Mouse (Mus musculus): ENCODE measurements around the gene Ccrl2. TPM values are rescaled to one million over a fixed set of nuclear protein-coding genes. Genes with fewer than 3 reads are reported as not detected.

Ccrl2 gene
- total and polyA plus RNA-seq, 2 experiments from 2014 or later: 0.82 to 1.2 TPM

- Histone ChIP-seq H3K27me3 (ENCODE audit: insufficient read depth, low read length) (no peaks in the 10 kb centered on the region), H3K4me1 (ENCODE audit: insufficient read depth, low read length) (no peaks in the 10 kb centered on the region)
- no peak for ATAC-seq (ENCODE audit: low FRiP score)
These were observed 20.4 kb upstream of the Ccrl2 start for GRCm38 (mm10) chr9:111077745-111078144.

GRCm38 (mm10) chr9:111072971-111073370, 15.7 kb upstream of the Ccrl2 start:
- DNase-seq (ENCODE audit: low spot score) (no peak), ATAC-seq (ENCODE audit: low FRiP score) (no peak)
- TF ChIP-seq CTCF (IDR thresholded peaks at IDR 0.05): no peak
- no peaks in the 10 kb centered on the region for H3K4me1 ChIP-seq (ENCODE audit: insufficient read depth, low read length)
- H3K9me3 ChIP-seq (ENCODE audit: low read length): no peaks in the 10 kb centered on the region; the same call in 1 of the 2 replicates
- H3K4me3 ChIP-seq (ENCODE audit: low read depth, low read length): no peak overlapping the region
- H3K27ac ChIP-seq (ENCODE audit: low read depth, low read length): no peak overlapping the region
- H3K9ac ChIP-seq (replicated peaks; ENCODE audit: low read length, poor library complexity, severe bottlenecking): no peak overlapping the region
- H3K36me3 ChIP-seq (ENCODE audit: insufficient read depth, low read length): no peaks in the 10 kb centered on the region
- WGBS: 74% methylated on average over 4 of the region's 4 CpGs
- H3K27me3 ChIP-seq (ENCODE audit: insufficient read depth, low read length): no peaks in the 10 kb centered on the region
- no peak overlapping the region for H3K4me2 ChIP-seq (ENCODE audit: low read depth, low read length, poor library complexity, severe bottlenecking)

More at GRCm38 (mm10) chr9:111077745-111078144, 20.4 kb upstream of the Ccrl2 start:
- Histone ChIP-seq H3K27ac (ENCODE audit: low read depth, low read length) (no peak overlapping the region), H3K9ac (replicated peaks; ENCODE audit: low read length, poor library complexity, severe bottlenecking) (no peak overlapping the region), H3K4me3 (ENCODE audit: low read depth, low read length) (no peak overlapping the region), H3K36me3 (ENCODE audit: insufficient read depth, low read length) (no peaks in the 10 kb centered on the region), H3K4me2 (ENCODE audit: low read depth, low read length, poor library complexity, severe bottlenecking) (no peak overlapping the region), H3K9me3 (ENCODE audit: low read length) (no peaks in the 10 kb centered on the region; the same call in 1 of the 2 replicates)
- 64% methylated on average over 5 of the region's 5 CpGs for WGBS
- peak; percentile 49 for TF ChIP-seq CTCF (IDR thresholded peaks at IDR 0.05)
- peak; percentile 21 for DNase-seq (ENCODE audit: low spot score)

- peak; percentile 79 for TF ChIP-seq CTCF (IDR thresholded peaks at IDR 0.05)
- H3K27me3 ChIP-seq (ENCODE audit: insufficient read depth, low read length): no peaks in the 10 kb centered on the region
- DNase-seq (ENCODE audit: low spot score) (peak; percentile 60), ATAC-seq (ENCODE audit: low FRiP score) (no peak)
- H3K9ac ChIP-seq (replicated peaks; ENCODE audit: low read length, poor library complexity, severe bottlenecking): no peak overlapping the region
- 57% methylated on average over 7 of the region's 7 CpGs for WGBS
- no peak overlapping the region for H3K4me2 ChIP-seq (ENCODE audit: low read depth, low read length, poor library complexity, severe bottlenecking)
- no peaks in the 10 kb centered on the region for H3K4me1 ChIP-seq (ENCODE audit: insufficient read depth, low read length)
- no peak overlapping the region for H3K4me3 ChIP-seq (ENCODE audit: low read depth, low read length)
- H3K27ac ChIP-seq (ENCODE audit: low read depth, low read length): no peak overlapping the region
- H3K36me3 ChIP-seq (ENCODE audit: insufficient read depth, low read length): no peaks in the 10 kb centered on the region
- no peaks in the 10 kb centered on the region; the same call in 1 of the 2 replicates for H3K9me3 ChIP-seq (ENCODE audit: low read length)
These were observed 14.9 kb upstream of the Ccrl2 start for GRCm38 (mm10) chr9:111072175-111072574.

GRCm38 (mm10) chr9:111070546-111070961, 13.2 kb upstream of the Ccrl2 start:
- H3K27me3 ChIP-seq (ENCODE audit: insufficient read depth, low read length): no peaks in the 10 kb centered on the region
- no peaks in the 10 kb centered on the region; the same call in 1 of the 2 replicates for H3K9me3 ChIP-seq (ENCODE audit: low read length)
- no peak overlapping the region for H3K4me2 ChIP-seq (ENCODE audit: low read depth, low read length, poor library complexity, severe bottlenecking)
- no peak overlapping the region for H3K9ac ChIP-seq (replicated peaks; ENCODE audit: low read length, poor library complexity, severe bottlenecking)
- no peak for ATAC-seq (ENCODE audit: low FRiP score)
- DNase-seq (ENCODE audit: low spot score): peak; percentile 14
- TF ChIP-seq CTCF (IDR thresholded peaks at IDR 0.05): peak; percentile 65
- no peaks in the 10 kb centered on the region for H3K4me1 ChIP-seq (ENCODE audit: insufficient read depth, low read length)
- no peak overlapping the region for H3K27ac ChIP-seq (ENCODE audit: low read depth, low read length)
- 41% methylated on average over 4 of the region's 4 CpGs for WGBS
- no peaks in the 10 kb centered on the region for H3K36me3 ChIP-seq (ENCODE audit: insufficient read depth, low read length)
- no peak overlapping the region for H3K4me3 ChIP-seq (ENCODE audit: low read depth, low read length)

- H3K27ac ChIP-seq (ENCODE audit: low read depth, low read length): no peak overlapping the region
- TF ChIP-seq CTCF (IDR thresholded peaks at IDR 0.05): no peak
- H3K36me3 ChIP-seq (ENCODE audit: insufficient read depth, low read length): no peaks in the 10 kb centered on the region
- H3K4me2 ChIP-seq (ENCODE audit: low read depth, low read length, poor library complexity, severe bottlenecking): no peak overlapping the region
- ATAC-seq (ENCODE audit: low FRiP score): no peak
- no peak for DNase-seq (ENCODE audit: low spot score)
- 89% methylated on average over 4 of the region's 4 CpGs for WGBS
- no peak overlapping the region for H3K4me3 ChIP-seq (ENCODE audit: low read depth, low read length)
- H3K27me3 ChIP-seq (ENCODE audit: insufficient read depth, low read length): no peaks in the 10 kb centered on the region
- H3K9me3 ChIP-seq (ENCODE audit: low read length): no peaks in the 10 kb centered on the region
- no peaks in the 10 kb centered on the region for H3K4me1 ChIP-seq (ENCODE audit: insufficient read depth, low read length)
- no peak overlapping the region for H3K9ac ChIP-seq (replicated peaks; ENCODE audit: low read length, poor library complexity, severe bottlenecking)
These were observed 9.7 kb upstream of the Ccrl2 start for GRCm38 (mm10) chr9:111067052-111067451.

- Histone ChIP-seq H3K4me3 (ENCODE audit: low read depth, low read length) (no peak overlapping the region), H3K36me3 (ENCODE audit: insufficient read depth, low read length) (no peaks in the 10 kb centered on the region), H3K9ac (replicated peaks; ENCODE audit: low read length, poor library complexity, severe bottlenecking) (no peak overlapping the region), H3K27me3 (ENCODE audit: insufficient read depth, low read length) (no peaks in the 10 kb centered on the region), H3K9me3 (ENCODE audit: low read length) (no peaks in the 10 kb centered on the region), H3K4me2 (ENCODE audit: low read depth, low read length, poor library complexity, severe bottlenecking) (no peak overlapping the region), H3K4me1 (ENCODE audit: insufficient read depth, low read length) (no peaks in the 10 kb centered on the region), H3K27ac (ENCODE audit: low read depth, low read length) (no peak overlapping the region)
- WGBS: 87% methylated on average over 5 of the region's 5 CpGs
- ATAC-seq (ENCODE audit: low FRiP score): no peak
- DNase-seq (ENCODE audit: low spot score): no peak
- no peak for TF ChIP-seq CTCF (IDR thresholded peaks at IDR 0.05)
These were observed 5.5 kb upstream of the Ccrl2 start for GRCm38 (mm10) chr9:111062840-111063239.
